Mouse (Mus musculus) heart, adult 2 months (tissue): ENCODE data around the gene Use1. TPM values are rescaled to one million over a fixed set of nuclear protein-coding genes. Genes with fewer than 3 reads are reported as not detected.

ENCODE experiments used
- DNase-seq, 2 experiments: peaks; one replicate each; pipeline ENCODE4 v3.0.0; 2021
- H3K27ac ChIP-seq: fragments of 200-600 bp; 2 replicates; pipeline ENCODE4 v1.8.1; 2022
- H3K27me3 ChIP-seq: fragments of 200-500 bp; 2 replicates; pipeline ENCODE4 v1.6.1; 2012; ENCODE audit warnings: mild to moderate bottlenecking, low read length, inconsistent platforms, mixed read lengths; ENCODE audit not compliant: control insufficient read depth, insufficient read depth
- H3K36me3 ChIP-seq: fragments of 200-500 bp; 2 replicates; pipeline ENCODE4 v1.6.1; 2012; ENCODE audit warnings: low read length, inconsistent platforms; ENCODE audit not compliant: control insufficient read depth, insufficient read depth
- H3K4me1 ChIP-seq: fragments of 200-500 bp; 2 replicates; pipeline ENCODE4 v1.6.1; 2011; ENCODE audit warnings: low read length; ENCODE audit not compliant: control insufficient read depth, insufficient read depth
- H3K4me3 ChIP-seq: fragments of 200-600 bp; 2 replicates; pipeline ENCODE4 v1.8.1; 2022
- H3K79me2 ChIP-seq: fragments of 200-500 bp; replicated peaks from 2 replicates; pipeline ENCODE4 v1.6.1; 2012; ENCODE audit warnings: mild to moderate bottlenecking, inconsistent platforms, low read length, moderate library complexity, mixed read lengths; ENCODE audit not compliant: control insufficient read depth, insufficient read depth
- H3K9ac ChIP-seq: fragments of 200-500 bp; 2 replicates; pipeline ENCODE4 v1.6.1; 2012; ENCODE audit warnings: low read depth, mild to moderate bottlenecking, control low read depth, inconsistent platforms, low read length, mixed read lengths
- CTCF ChIP-seq: fragments of 200-600 bp; IDR thresholded peaks from 2 replicates; pipeline ENCODE4 v1.8.1; 2022; ENCODE audit warnings: antibody characterized with exemption, mild to moderate bottlenecking, moderate library complexity
- EP300 ChIP-seq: fragments of 200-500 bp; IDR thresholded peaks from 2 replicates; pipeline ENCODE4 v1.6.1; 2011; ENCODE audit warnings: low read depth, low read length, control low read depth; ENCODE audit not compliant: insufficient read depth
- POLR2A ChIP-seq: fragments of 200-500 bp; IDR thresholded peaks from 2 replicates; pipeline ENCODE4 v1.6.1; 2011; ENCODE audit warnings: mild to moderate bottlenecking, low read depth, low read length, control low read depth; ENCODE audit not compliant: insufficient read depth
- WGBS: fragments of 180-500 bp; shearing (Covaris S2); methylation state at CpG from one replicate; pipeline ENCODE4 v1.1.7; 2018; 5-methylcytosine and 5-hydroxymethylcytosine counted together
- intact Hi-C: fragments of 180-260 bp; cut with DNase I; formaldehyde crosslinking; loops from one replicate; pipeline ENCODE4 v1.15.1; 2025
- polyA plus RNA-seq: library from polyadenylated mRNA; depleted of rRNA; stranded (reverse); fragments of >200 nt; gene quantifications from 2 replicates; pipeline ENCODE4 v1.2.3, GENCODE M21; 2012; rRNA removed
- total RNA-seq, 2 experiments: library from RNA; stranded (reverse); gene quantifications; 2 replicates each; pipeline ENCODE4 v1.2.3; 2021

The Use1 gene
- total and polyA plus RNA-seq, 3 experiments, result 120 to 169 (median 140) TPM

DNA sequence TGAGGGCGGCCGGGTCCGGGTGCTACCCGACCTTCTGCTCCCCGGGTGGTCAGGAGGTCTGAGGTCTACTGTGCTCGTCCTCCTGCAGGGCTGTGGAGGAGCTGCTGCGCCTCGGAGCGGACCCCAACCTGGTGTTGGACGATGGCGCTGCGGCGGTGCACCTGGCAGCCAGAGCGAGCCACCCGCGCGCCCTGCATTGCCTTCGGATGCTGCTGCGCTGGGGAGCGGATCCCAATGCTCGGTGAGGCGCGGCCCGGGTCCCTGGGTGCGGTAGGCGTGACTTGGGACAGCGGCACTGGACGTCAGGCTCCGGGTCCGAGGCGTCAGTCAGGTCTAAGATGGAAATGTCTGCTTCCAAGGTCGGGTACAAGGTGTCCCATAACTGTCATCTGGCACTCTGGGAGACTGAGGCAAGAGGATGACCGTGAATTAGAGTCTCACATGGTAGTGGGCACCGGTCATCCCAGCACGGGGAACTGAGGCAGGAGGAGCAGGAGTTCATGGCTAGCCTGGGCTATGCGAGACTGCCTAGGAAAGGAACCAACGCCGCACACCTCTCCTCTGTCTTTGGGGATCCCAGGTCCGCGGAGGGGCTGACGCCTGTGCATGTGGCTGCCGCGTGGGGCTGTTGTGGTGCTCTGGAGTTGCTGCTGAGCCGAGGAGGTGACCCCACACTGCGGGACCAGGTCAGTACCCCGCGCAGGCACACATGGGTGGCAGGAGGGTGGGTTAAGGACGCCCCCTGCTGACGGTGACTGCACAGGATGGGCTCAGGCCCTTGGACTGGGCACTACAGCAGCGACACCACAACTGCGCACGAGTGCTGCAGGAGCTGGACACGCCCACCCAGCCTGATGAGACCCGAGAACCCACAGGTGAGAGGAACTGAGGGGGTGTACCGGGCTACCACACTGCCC is 39.7 kb downstream of the Use1 start:
- H3K27ac ChIP-seq, result no peak overlapping the region
- H3K4me1 ChIP-seq, result peaks cover 5% of the 10 kb centered on the region
- intact Hi-C loops, result loop anchor here (1.0 to 2.0 kb wide), 2 partner anchors 35 to 66 kb away; partner anchors contain the start of gene Ocel1
- H3K9ac ChIP-seq, result no peak overlapping the region; the same call in 1 of the 2 replicates
- H3K79me2 ChIP-seq, result no peaks in the 10 kb centered on the region
- under 1% methylated on average over 55 of the region's 55 CpGs for WGBS
- H3K36me3 ChIP-seq, result no peaks in the 10 kb centered on the region
- H3K27me3 ChIP-seq, result no peaks in the 10 kb centered on the region
- DNase-seq, result peak; percentile 61 to 75
- peak overlapping the region; percentile 48 for H3K4me3 ChIP-seq
- TF ChIP-seq CTCF (peak; percentile 80), POLR2A (no peak), EP300 (0 out of 2 replicates have a peak, but pooled peaks have one; percentile 45)

GRCm38 (mm10) chr8:71407441-71407840 is 40.8 kb downstream of the Use1 start:
- H3K36me3 ChIP-seq, result no peaks in the 10 kb centered on the region
- TF ChIP-seq CTCF (no peak), EP300 (no peak), POLR2A (no peak)
- intact Hi-C loops, result loop anchor here (2.0 kb wide), 1 partner anchor 67 kb away; no protein-coding TSS in a partner anchor
- H3K27ac ChIP-seq, result no peak overlapping the region
- H3K4me1 ChIP-seq, result peaks cover 5% of the 10 kb centered on the region
- no peak overlapping the region for H3K4me3 ChIP-seq
- H3K27me3 ChIP-seq, result no peaks in the 10 kb centered on the region
- no peak overlapping the region for H3K9ac ChIP-seq
- no peaks in the 10 kb centered on the region for H3K79me2 ChIP-seq
- 89% methylated on average over 14 of the region's 14 CpGs for WGBS
- peak in 1 of 2 experiments; percentile 17 for DNase-seq

DNA sequence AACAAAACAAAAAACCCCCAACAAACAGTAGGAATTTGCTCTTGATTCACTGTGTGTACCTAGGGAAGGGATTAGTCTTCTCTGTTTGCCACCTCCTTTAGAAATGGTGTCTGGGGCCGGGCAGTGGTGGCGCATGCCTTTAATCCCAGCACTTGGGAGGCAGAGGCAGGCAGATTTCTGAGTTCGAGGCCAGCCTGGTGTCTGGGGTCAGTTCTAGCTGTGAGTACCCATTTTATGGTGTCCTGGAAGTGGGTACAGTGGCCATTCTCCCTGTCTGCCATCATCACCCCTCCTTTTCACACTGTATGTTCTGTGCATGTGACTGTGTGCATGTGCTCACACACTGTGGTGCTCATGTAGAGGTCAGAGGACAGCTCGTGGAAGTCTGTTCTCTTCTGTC is 41.6 kb downstream of the Use1 start:
- Histone ChIP-seq H3K79me2 (no peaks in the 10 kb centered on the region), H3K4me3 (no peak overlapping the region), H3K27ac (no peak overlapping the region), H3K9ac (no peak overlapping the region), H3K4me1 (peaks cover 5% of the 10 kb centered on the region), H3K36me3 (no peaks in the 10 kb centered on the region), H3K27me3 (no peaks in the 10 kb centered on the region)
- 92% methylated on average over 4 of the region's 4 CpGs for WGBS
- no peak for TF ChIP-seq POLR2A
- TF ChIP-seq CTCF, result no peak
- TF ChIP-seq EP300, result no peak
- no peak for DNase-seq
- intact Hi-C loops, result no loop called here

DNA sequence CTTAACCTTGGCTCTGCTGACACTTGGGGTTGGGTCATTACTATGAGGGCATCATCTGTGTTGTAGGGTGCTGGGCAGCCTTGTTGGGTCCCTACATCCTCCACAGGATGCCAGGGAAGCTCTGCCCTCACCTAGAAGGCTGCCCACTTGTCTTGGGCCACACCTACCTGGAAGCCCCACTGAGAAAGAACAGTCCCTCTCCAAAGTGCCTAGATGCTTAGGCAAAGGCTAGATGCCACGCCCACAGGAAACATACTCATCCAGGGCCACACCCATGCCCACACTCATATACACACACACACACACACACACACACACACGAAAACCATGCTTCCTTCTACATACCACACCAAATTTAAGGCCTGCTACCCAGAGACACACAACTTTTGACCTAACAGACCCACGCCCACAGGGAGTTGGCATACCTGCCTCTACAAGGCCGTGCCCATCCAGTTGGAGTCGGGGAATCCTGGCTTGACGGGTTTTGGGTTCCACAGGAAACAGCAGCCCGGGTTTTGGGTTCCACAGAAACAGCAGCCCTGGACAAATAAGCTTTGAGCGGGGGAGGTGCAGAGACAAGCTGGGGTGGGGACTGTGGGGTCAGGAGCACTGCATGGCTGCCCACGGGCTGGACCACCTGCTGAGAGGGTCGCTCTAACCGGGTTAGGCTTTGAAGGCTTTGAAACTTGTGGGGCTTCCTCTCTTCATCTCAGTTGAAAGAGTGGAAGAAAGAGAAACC is 45.1 kb downstream of the Use1 start:
- WGBS, result 46% methylated on average over 11 of the region's 11 CpGs
- no peak overlapping the region for H3K9ac ChIP-seq
- H3K27me3 ChIP-seq, result no peaks in the 10 kb centered on the region
- H3K27ac ChIP-seq, result no peak overlapping the region
- H3K4me1 ChIP-seq, result no peaks in the 10 kb centered on the region
- no peak for TF ChIP-seq EP300
- no peak for TF ChIP-seq CTCF
- no peak for TF ChIP-seq POLR2A
- no peaks in the 10 kb centered on the region for H3K79me2 ChIP-seq
- H3K36me3 ChIP-seq, result no peaks in the 10 kb centered on the region
- intact Hi-C loops, result loop anchor here (5.0 kb wide), 1 partner anchor 1116 kb away; no protein-coding TSS in a partner anchor
- H3K4me3 ChIP-seq, result no peak overlapping the region
- DNase-seq, result peak in 1 of 2 experiments; percentile 12

Other genes with a start within 250 kb of the Use1 start
- gene Myo9b, start 94.1 kb upstream of the Use1 start, total RNA-seq, result 10 to 100 TPM; 20.1 to 22.8 TPM
- gene Myo9b, start 94.1 kb upstream of the Use1 start, polyA plus RNA-seq, result 15.0 and 15.9 TPM in 2 replicates
- gene Haus8, start 93.9 kb upstream of the Use1 start, total RNA-seq, result 10 to 100 TPM; 24.2 to 29.0 TPM
- 11.9 and 12.1 TPM in 2 replicates for gene Haus8, start 93.9 kb upstream of the Use1 start, polyA plus RNA-seq
- gene Ocel1, start 4.5 kb downstream of the Use1 start, total RNA-seq, result 10 to 100 TPM; 12.4 to 15.2 TPM
- gene Ocel1, start 4.5 kb downstream of the Use1 start, polyA plus RNA-seq, result 8.0 and 9.1 TPM in 2 replicates
- 10 to 100 TPM; 47.6 to 56.7 TPM for gene Nr2f6, start 15.1 kb downstream of the Use1 start, total RNA-seq
- gene Nr2f6, start 15.1 kb downstream of the Use1 start, polyA plus RNA-seq, result 53.9 and 63.2 TPM in 2 replicates
- 10 to 100 TPM; 22.9 to 23.9 TPM for gene Ushbp1, start 29.0 kb downstream of the Use1 start, total RNA-seq
- gene Ushbp1, start 29.0 kb downstream of the Use1 start, polyA plus RNA-seq, result 71.7 and 72.2 TPM in 2 replicates
- 10 to 100 TPM; 62.8 to 70.2 TPM for gene Babam1, start 30.0 kb downstream of the Use1 start, total RNA-seq
- gene Babam1, start 30.0 kb downstream of the Use1 start, polyA plus RNA-seq, result 88.7 and 91.3 TPM in 2 replicates
- gene Ankle1, start 39.2 kb downstream of the Use1 start, total RNA-seq, result not detected
- 0.15 and 0.31 TPM in 2 replicates for gene Ankle1, start 39.2 kb downstream of the Use1 start, polyA plus RNA-seq
- 10 to 100 TPM; 25.8 to 26.5 TPM for gene Abhd8, start 96.8 kb downstream of the Use1 start, total RNA-seq
- gene Abhd8, start 96.8 kb downstream of the Use1 start, polyA plus RNA-seq, result 30.4 and 38.3 TPM in 2 replicates
- 100 to 1,000 TPM; 120 to 128 TPM for gene Mrpl34, start 98.1 kb downstream of the Use1 start, total RNA-seq
- 81.7 and 153 TPM in 2 replicates for gene Mrpl34, start 98.1 kb downstream of the Use1 start, polyA plus RNA-seq
- 10 to 100 TPM; 30.4 to 31.8 TPM for gene Dda1, start 102.4 kb downstream of the Use1 start, total RNA-seq
- gene Dda1, start 102.4 kb downstream of the Use1 start, polyA plus RNA-seq, result 51.8 and 51.9 TPM in 2 replicates
- 10 to 100 TPM; 15.6 to 16.3 TPM for gene Ano8, start 119.1 kb downstream of the Use1 start, total RNA-seq
- gene Ano8, start 119.1 kb downstream of the Use1 start, polyA plus RNA-seq, result 15.3 and 18.4 TPM in 2 replicates
- gene Gtpbp3, start 121.3 kb downstream of the Use1 start, total RNA-seq, result 10 to 100 TPM; 16.6 to 20.5 TPM
- 18.4 and 19.8 TPM in 2 replicates for gene Gtpbp3, start 121.3 kb downstream of the Use1 start, polyA plus RNA-seq
- 10 to 100 TPM; 22.1 to 28.3 TPM for gene Plvap, start 144.9 kb downstream of the Use1 start, total RNA-seq
- gene Plvap, start 144.9 kb downstream of the Use1 start, polyA plus RNA-seq, result 37.2 and 42.9 TPM in 2 replicates
- gene Ccdc194, start 158.9 kb downstream of the Use1 start, total RNA-seq, result not detected
- gene Ccdc194, start 158.9 kb downstream of the Use1 start, polyA plus RNA-seq, result 0.10 and 0.23 TPM in 2 replicates
- gene Bst2, start 170.6 kb downstream of the Use1 start, total RNA-seq, result 10 to 100 TPM; 17.4 to 18.1 TPM
- gene Bst2, start 170.6 kb downstream of the Use1 start, polyA plus RNA-seq, result 69.8 and 85.9 TPM in 2 replicates
- gene Mvb12a, start 176.1 kb downstream of the Use1 start, total RNA-seq, result 10 to 100 TPM; 27.0 to 29.7 TPM
- gene Mvb12a, start 176.1 kb downstream of the Use1 start, polyA plus RNA-seq, result 51.6 and 53.7 TPM in 2 replicates
- under 1 TPM in 1 of 2 experiments, not detected in 1; 0.16 TPM for gene Tmem221, start 192.0 kb downstream of the Use1 start, total RNA-seq
- 0.29 and 0.51 TPM in 2 replicates for gene Tmem221, start 192.0 kb downstream of the Use1 start, polyA plus RNA-seq
- under 1 TPM; 0.14 to 0.18 TPM for gene Nxnl1, start 199.8 kb downstream of the Use1 start, total RNA-seq
- 0.12 TPM in 1 of 2 replicates, not detected in the other for gene Nxnl1, start 199.8 kb downstream of the Use1 start, polyA plus RNA-seq
- gene Slc27a1, start 202.0 kb downstream of the Use1 start, total RNA-seq, result 100 to 1,000 TPM; 159 to 191 TPM
- 227 and 281 TPM in 2 replicates for gene Slc27a1, start 202.0 kb downstream of the Use1 start, polyA plus RNA-seq
- 10 to 100 TPM; 58.6 to 66.3 TPM for gene Pgls, start 225.3 kb downstream of the Use1 start, total RNA-seq
- gene Pgls, start 225.3 kb downstream of the Use1 start, polyA plus RNA-seq, result 53.2 and 80.4 TPM in 2 replicates
- under 1 TPM; 0.78 to 0.82 TPM for gene Fam129c, start 230.8 kb downstream of the Use1 start, total RNA-seq
- 1.7 and 2.4 TPM in 2 replicates for gene Fam129c, start 230.8 kb downstream of the Use1 start, polyA plus RNA-seq
- 10 to 100 TPM; 39.3 to 39.6 TPM for gene Colgalt1, start 244.2 kb downstream of the Use1 start, total RNA-seq
- gene Colgalt1, start 244.2 kb downstream of the Use1 start, polyA plus RNA-seq, result 55.8 and 76.6 TPM in 2 replicates